Mouse (Mus musculus): ENCODE data around the gene Arhgef17. TPM values are rescaled to one million over a fixed set of nuclear protein-coding genes. Genes with fewer than 3 reads are reported as not detected.

Arhgef17 gene
- polyA plus RNA-seq, 1 experiment from 2014 or later = 2.2 TPM

- no peak for DNase-seq (ENCODE audit: low spot score)
- no peak for ATAC-seq (ENCODE audit: low FRiP score, low TSS enrichment)
Measured at GRCm38 (mm10) chr7:100919006-100919808, 12.7 kb downstream of the Arhgef17 start.

GRCm38 (mm10) chr7:100918176-100918575 is 13.7 kb downstream of the Arhgef17 start:
- H3K9me3 ChIP-seq (ENCODE audit: control insufficient read depth, low read length) = no peaks in the 10 kb centered on the region
- peak overlapping the region; percentile 18 for H3K4me2 ChIP-seq (replicated peaks; ENCODE audit: low read depth)
- DNase-seq (ENCODE audit: low spot score) (peak; percentile 53), ATAC-seq (ENCODE audit: low FRiP score, low TSS enrichment) (peak; percentile 30; the same call in 1 of the 2 replicates)
- 0 out of 2 replicates have a peak overlapping the region, but pooled peaks have one; percentile 18 for H3K9ac ChIP-seq (ENCODE audit: low read length)
- TF ChIP-seq CTCF (IDR thresholded peaks at IDR 0.05; ENCODE audit: low read depth) = peak; percentile 16; the same call in 1 of the 2 replicates
- TF ChIP-seq EP300 (optimal IDR thresholded peaks at IDR 0.05) = no peak
- whole genome bisulfite sequencing = 22% methylated on average over 9 of the region's 9 CpGs
- no peak overlapping the region for H3K4me3 ChIP-seq (ENCODE audit: low read depth, low read length)
- peak overlapping the region; percentile 82 for H3K27ac ChIP-seq (replicated peaks)
- 0 out of 2 replicates have a peak, but pooled peaks cover 3% of the 10 kb centered on the region for H3K36me3 ChIP-seq (ENCODE audit: control insufficient read depth, insufficient read depth, low read length)
- H3K27me3 ChIP-seq (ENCODE audit: control insufficient read depth, insufficient read depth, low read length) = no peaks in the 10 kb centered on the region
- peaks cover 17% of the 10 kb centered on the region for H3K4me1 ChIP-seq (replicated peaks; ENCODE audit: control insufficient read depth, insufficient read depth)

More at GRCm38 (mm10) chr7:100919006-100919808, 12.7 kb downstream of the Arhgef17 start:
- Histone ChIP-seq H3K4me1 (replicated peaks; ENCODE audit: control insufficient read depth, insufficient read depth) (peaks cover 18% of the 10 kb centered on the region), H3K4me3 (ENCODE audit: low read depth, low read length) (no peak overlapping the region), H3K4me2 (replicated peaks; ENCODE audit: low read depth) (peak overlapping the region; percentile 29; the same call in 1 of the 2 replicates), H3K9me3 (ENCODE audit: control insufficient read depth, low read length) (no peaks in the 10 kb centered on the region), H3K9ac (ENCODE audit: low read length) (peak overlapping the region; percentile 23; the same call in 1 of the 2 replicates), H3K27me3 (ENCODE audit: control insufficient read depth, insufficient read depth, low read length) (no peaks in the 10 kb centered on the region), H3K36me3 (ENCODE audit: control insufficient read depth, insufficient read depth, low read length) (0 out of 2 replicates have a peak, but pooled peaks cover 3% of the 10 kb centered on the region), H3K27ac (replicated peaks) (peak overlapping the region; percentile 82)
- WGBS = 47% methylated on average over 7 of the region's 7 CpGs
- TF ChIP-seq EP300 (optimal IDR thresholded peaks at IDR 0.05) (no peak), CTCF (IDR thresholded peaks at IDR 0.05; ENCODE audit: low read depth) (no peak)

DNA sequence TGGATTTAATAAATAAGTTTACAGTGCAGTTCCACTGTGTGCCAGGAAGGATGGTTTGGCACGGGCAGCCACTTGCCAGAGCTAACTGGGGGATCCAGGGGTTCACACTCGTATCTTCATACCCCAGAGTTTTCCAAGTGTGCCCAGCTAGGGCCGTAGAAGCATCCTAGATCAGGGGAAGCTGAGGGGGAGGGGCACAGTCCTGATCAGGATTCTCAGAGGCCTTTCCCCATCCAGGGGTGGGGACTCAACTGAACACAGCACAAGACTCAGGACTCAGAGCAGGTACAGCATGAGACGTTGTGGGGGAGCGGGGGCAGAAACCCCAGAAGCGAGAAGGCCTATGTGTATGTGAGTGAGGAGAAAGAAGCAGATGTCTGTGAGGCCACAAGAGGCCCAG is 14.2 kb downstream of the Arhgef17 start:
- 0 out of 2 replicates have a peak overlapping the region, but pooled peaks have one; percentile 18 for H3K9ac ChIP-seq (ENCODE audit: low read length)
- DNase-seq (ENCODE audit: low spot score) = no peak
- WGBS = 49% methylated on average over 6 of the region's 6 CpGs
- TF ChIP-seq EP300 (optimal IDR thresholded peaks at IDR 0.05) = no peak
- no peak for TF ChIP-seq CTCF (IDR thresholded peaks at IDR 0.05; ENCODE audit: low read depth)
- no peak for ATAC-seq (ENCODE audit: low FRiP score, low TSS enrichment)
- no peak overlapping the region for H3K4me3 ChIP-seq (ENCODE audit: low read depth, low read length)
- 0 out of 2 replicates have a peak, but pooled peaks cover 3% of the 10 kb centered on the region for H3K36me3 ChIP-seq (ENCODE audit: control insufficient read depth, insufficient read depth, low read length)
- H3K9me3 ChIP-seq (ENCODE audit: control insufficient read depth, low read length) = no peaks in the 10 kb centered on the region
- H3K4me2 ChIP-seq (replicated peaks; ENCODE audit: low read depth) = peak overlapping the region; percentile 18
- H3K27me3 ChIP-seq (ENCODE audit: control insufficient read depth, insufficient read depth, low read length) = no peaks in the 10 kb centered on the region
- H3K4me1 ChIP-seq (replicated peaks; ENCODE audit: control insufficient read depth, insufficient read depth) = peaks cover 15% of the 10 kb centered on the region
- H3K27ac ChIP-seq (replicated peaks) = peak overlapping the region; percentile 82

DNA sequence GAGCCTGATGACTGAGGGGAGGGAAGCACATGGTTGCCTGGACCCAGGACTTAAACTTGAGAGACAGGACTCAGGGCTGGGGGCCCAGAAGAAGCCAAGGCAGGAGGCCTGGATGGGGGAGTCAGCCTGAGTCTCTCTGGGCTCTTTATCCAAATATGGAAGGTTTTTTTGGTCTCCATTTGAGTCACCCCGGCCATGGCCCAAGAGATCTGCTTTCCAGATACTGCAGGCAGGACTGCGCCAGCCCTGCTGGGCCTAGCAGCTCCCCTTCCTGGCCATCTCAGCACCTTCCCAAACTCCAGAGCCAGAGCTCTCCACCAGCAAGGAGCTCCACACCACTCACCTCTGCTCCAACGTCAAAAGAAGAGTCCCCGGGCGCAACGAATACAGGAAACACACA is 15.4 kb downstream of the Arhgef17 start:
- 50% methylated on average over 6 of the region's 6 CpGs for WGBS
- Histone ChIP-seq H3K27me3 (ENCODE audit: control insufficient read depth, insufficient read depth, low read length) (no peaks in the 10 kb centered on the region), H3K27ac (replicated peaks) (peak overlapping the region; percentile 82), H3K36me3 (ENCODE audit: control insufficient read depth, insufficient read depth, low read length) (no peaks in the 10 kb centered on the region), H3K4me1 (replicated peaks; ENCODE audit: control insufficient read depth, insufficient read depth) (peaks cover 20% of the 10 kb centered on the region), H3K9ac (ENCODE audit: low read length) (no peak overlapping the region), H3K4me2 (replicated peaks; ENCODE audit: low read depth) (no peak overlapping the region), H3K9me3 (ENCODE audit: control insufficient read depth, low read length) (no peaks in the 10 kb centered on the region), H3K4me3 (ENCODE audit: low read depth, low read length) (no peak overlapping the region)
- TF ChIP-seq EP300 (optimal IDR thresholded peaks at IDR 0.05) (no peak), CTCF (IDR thresholded peaks at IDR 0.05; ENCODE audit: low read depth) (no peak)
- ATAC-seq (ENCODE audit: low FRiP score, low TSS enrichment) (no peak), DNase-seq (ENCODE audit: low spot score) (no peak)

DNA sequence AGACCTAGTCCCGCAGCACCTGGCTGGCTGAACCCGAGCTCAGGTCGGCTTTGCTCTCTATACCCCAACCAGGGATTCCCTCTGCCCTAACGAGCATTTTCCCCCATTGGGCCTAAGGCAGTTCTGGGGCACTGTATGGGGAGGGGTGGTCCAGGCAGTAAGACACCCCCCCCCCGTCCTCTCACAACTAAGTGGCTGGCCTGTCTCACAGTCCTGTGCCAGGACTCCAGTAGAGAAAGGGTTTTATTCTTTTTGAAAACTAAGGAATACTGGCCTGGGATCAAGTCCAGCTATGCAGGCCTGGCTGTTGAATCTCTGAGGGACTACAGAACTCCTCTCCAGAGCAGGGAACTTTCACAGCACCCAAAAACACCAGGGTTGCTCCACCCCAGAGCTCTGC is 16.7 kb downstream of the Arhgef17 start:
- H3K4me3 ChIP-seq (ENCODE audit: low read depth, low read length) = no peak overlapping the region
- 78% methylated on average over 5 of the region's 5 CpGs for WGBS
- H3K36me3 ChIP-seq (ENCODE audit: control insufficient read depth, insufficient read depth, low read length) = no peaks in the 10 kb centered on the region
- DNase-seq (ENCODE audit: low spot score) (no peak), ATAC-seq (ENCODE audit: low FRiP score, low TSS enrichment) (no peak)
- TF ChIP-seq EP300 (optimal IDR thresholded peaks at IDR 0.05) = no peak
- no peak for TF ChIP-seq CTCF (IDR thresholded peaks at IDR 0.05; ENCODE audit: low read depth)
- no peaks in the 10 kb centered on the region for H3K27me3 ChIP-seq (ENCODE audit: control insufficient read depth, insufficient read depth, low read length)
- peak overlapping the region; percentile 56; the same call in 1 of the 2 replicates for H3K27ac ChIP-seq (replicated peaks)
- no peaks in the 10 kb centered on the region for H3K9me3 ChIP-seq (ENCODE audit: control insufficient read depth, low read length)
- peaks cover 20% of the 10 kb centered on the region for H3K4me1 ChIP-seq (replicated peaks; ENCODE audit: control insufficient read depth, insufficient read depth)
- no peak overlapping the region for H3K9ac ChIP-seq (ENCODE audit: low read length)
- H3K4me2 ChIP-seq (replicated peaks; ENCODE audit: low read depth) = no peak overlapping the region

GRCm38 (mm10) chr7:100911791-100912190 is 20.1 kb downstream of the Arhgef17 start:
- WGBS = 25% methylated on average over 9 of the region's 9 CpGs

More at GRCm38 (mm10) chr7:100911791-100912190, 20.1 kb downstream of the Arhgef17 start:
- Histone ChIP-seq H3K36me3 (ENCODE audit: control insufficient read depth, insufficient read depth, low read length) (no peaks in the 10 kb centered on the region), H3K4me3 (ENCODE audit: low read depth, low read length) (no peak overlapping the region), H3K9me3 (ENCODE audit: control insufficient read depth, low read length) (no peaks in the 10 kb centered on the region), H3K27me3 (ENCODE audit: control insufficient read depth, insufficient read depth, low read length) (no peaks in the 10 kb centered on the region), H3K4me2 (replicated peaks; ENCODE audit: low read depth) (0 out of 2 replicates have a peak overlapping the region, but pooled peaks have one; percentile 11), H3K27ac (replicated peaks) (peak overlapping the region; percentile 73), H3K4me1 (replicated peaks; ENCODE audit: control insufficient read depth, insufficient read depth) (peaks cover 5% of the 10 kb centered on the region), H3K9ac (ENCODE audit: low read length) (peak overlapping the region; percentile 27; the same call in 1 of the 2 replicates)
- TF ChIP-seq CTCF (IDR thresholded peaks at IDR 0.05; ENCODE audit: low read depth) = no peak
- TF ChIP-seq EP300 (optimal IDR thresholded peaks at IDR 0.05) = no peak
- ATAC-seq (ENCODE audit: low FRiP score, low TSS enrichment) (no peak), DNase-seq (ENCODE audit: low spot score) (no peak)
